Mouse (Mus musculus) sigmoid colon, adult 10 weeks (tissue): Measurements from ENCODE around the gene Cbln4. TPM values are rescaled to one million over a fixed set of nuclear protein-coding genes. Genes with fewer than 3 reads are reported as not detected.

ENCODE experiments used
- polyA plus RNA-seq: library from polyadenylated mRNA; stranded (reverse); fragments of 350-450 nt; fragmentation: Illumina TruSeq; extraction: RNeasy Lipid Tissue Mini Kit (QIAGEN cat#74804); gene quantifications from one replicate; pipeline ENCODE4 v1.2.3, GENCODE M21; 2014; ENCODE audit warnings: low read depth, low replicate concordance

Gene Cbln4
- 1.0 TPM for polyA plus RNA-seq

DNA sequence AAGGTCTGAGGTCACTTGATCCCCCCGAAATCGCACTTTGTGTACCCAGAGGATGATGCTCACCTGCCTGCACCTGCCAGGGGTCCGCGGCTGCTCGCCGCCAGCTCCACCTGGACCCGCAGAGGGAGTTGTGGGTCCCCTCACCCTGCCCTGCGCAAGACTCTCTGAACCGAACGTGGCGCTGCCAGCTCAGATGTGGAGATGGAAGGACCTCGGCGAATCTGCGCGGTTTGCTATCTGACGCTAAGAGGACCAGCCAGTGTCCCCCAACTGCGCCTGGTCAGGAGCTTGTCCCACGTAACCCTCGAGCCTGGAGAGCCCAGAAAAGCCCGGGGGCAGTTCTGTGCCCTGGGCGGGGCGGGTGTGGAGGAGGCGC lies at the start of gene Cbln4:
Gene Cbln4, minus strand, starts transcription at position 232 of the 376 bp plus-strand sequence.

Other genes starting within 250 kb of the Cbln4 start
- gene Mc3r, start 205.0 kb upstream of the Cbln4 start, polyA plus RNA-seq = not detected